Mouse (Mus musculus) ES-E14 (cell line): Measurements from ENCODE around the gene Fbxl22.

Experiments used
- CHD2 ChIP-seq: IDR thresholded peaks from 2 replicates; pipeline ENCODE4 v1.6.1; 2014; ENCODE audit warnings: mild to moderate bottlenecking, low read depth, low read length, inconsistent platforms
- HCFC1 ChIP-seq: IDR thresholded peaks from 2 replicates; pipeline ENCODE4 v1.6.1; 2012; ENCODE audit warnings: low read length, inconsistent platforms, borderline replicate concordance; ENCODE audit not compliant: insufficient read depth

DNA sequence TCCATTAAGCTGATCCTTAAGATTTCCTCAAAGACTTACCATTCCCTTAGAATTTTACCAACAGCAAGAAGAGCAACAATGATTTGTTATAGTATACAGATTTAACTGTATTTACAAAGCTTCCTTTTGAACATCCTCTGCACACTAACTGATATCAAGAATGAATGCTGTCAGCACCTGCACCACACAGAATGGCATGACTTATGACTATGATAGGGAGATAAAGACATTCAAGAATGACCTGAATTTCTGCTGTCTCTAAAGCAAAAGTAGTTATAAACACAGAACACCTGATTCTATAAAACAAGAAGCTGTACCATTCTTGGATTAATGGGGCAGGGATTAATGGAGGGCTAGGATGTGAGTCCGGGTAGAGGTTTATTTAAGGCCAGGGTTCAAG lies 46.3 kb upstream of the Fbxl22 start:
- TF ChIP-seq HCFC1 (no peak), CHD2 (no peak)
